14 mouse cellular contexts compared by ENCODE assay signal in genomic region chr5:13667444-13667843, GRCm38 (mm10).
DNase-seq lines count a peak whose midpoint lies in the region; ATAC-seq and TF ChIP-seq lines count a peak whose summit lies in the region.
"Had no signal": no experiment of that assay in that cellular context is flagged by ENCODE, and none has a peak within 500 bp of the region (broad histone marks: within the 10 kb centered on the region; RNA-seq: fewer than 3 reads in every experiment).

No protein-coding gene starts in this region.

- H3K4me3 ChIP-seq in embryonic fibroblast, embryonic 13.5 days (ENCODE audit: insufficient read depth, low read length): no peak overlapping the region
- H3K4me3 ChIP-seq: midbrain, embryonic 13.5 days; stomach, embryonic 15.5 days had no signal

- ATAC-seq in activated CD4-positive, CD25-positive, alpha-beta regulatory T cell, adult 4 months: no peak
- ATAC-seq: intestine, embryonic 16.5 days; midbrain, embryonic 13.5 days had no signal

- H3K27ac ChIP-seq in embryonic fibroblast, embryonic 13.5 days (ENCODE audit: insufficient read depth, low read length): peak overlapping the region; percentile 6; the same call in 1 of the 2 replicates
- H3K27ac ChIP-seq: midbrain, embryonic 13.5 days; stomach, embryonic 15.5 days had no signal

- TF ChIP-seq POLR2A in embryonic fibroblast, embryonic 13.5 days (IDR thresholded peaks at IDR 0.05; ENCODE audit: low read depth, low read length): no peak

- DNase-seq in 3134 (ENCODE audit: extremely low read depth, insufficient read length, low spot score) (peak; percentile 40), NIH3T3 (ENCODE audit: low read depth) (peak; percentile 74)
- DNase-seq in layer of hippocampus, postnatal 36 days: peak; percentile 39 to 43
- DNase-seq in neural tube, embryonic 10.5 days (ENCODE audit: extremely low spot score, low spot score): no peak
- DNase-seq in ovary, postnatal 14 days (ENCODE audit: low spot score): no peak
- DNase-seq in lung, postnatal 10 days: no peak
- DNase-seq: adrenal gland, postnatal 25 days; gastrocnemius, postnatal 25 days; lung, adult 18-20 months had no signal

- no peak for TF ChIP-seq CTCF in embryonic fibroblast, embryonic 13.5 days (IDR thresholded peaks at IDR 0.05; ENCODE audit: borderline replicate concordance, insufficient read depth, low read length)

- peaks cover 2% of the 10 kb centered on the region; the same call in 1 of the 2 replicates for H3K4me1 ChIP-seq in embryonic fibroblast, embryonic 13.5 days (ENCODE audit: control insufficient read depth, insufficient read depth, low read length)
- H3K4me1 ChIP-seq: midbrain, embryonic 13.5 days; stomach, embryonic 15.5 days had no signal

Comparison
In these comparisons a context has a peak if more than half of its experiments do, and no peak if none do; other contexts are left out.
1. DNase-seq: peak in 3134 (single experiment), NIH3T3 (single experiment) and layer of hippocampus, postnatal 36 days (2 of 2); none in neural tube, embryonic 10.5 days (single experiment), ovary, postnatal 14 days (single experiment) and lung, postnatal 10 days (single experiment).